Mouse (Mus musculus): ENCODE data around the gene Sox12. TPM values are rescaled to one million over a fixed set of nuclear protein-coding genes. Genes with fewer than 3 reads are reported as not detected.
A peak's percentile ranks its signal among the peaks of the same experiment; 100 is the strongest.
"Not testable (repeated sequence)": the region's sequence is repeated elsewhere in the genome, so short reads cannot be mapped to it uniquely, and the experiment has no call there.

Gene Sox12
- polyA plus RNA-seq, 1 experiment from 2014 or later: 10.4 TPM

DNA sequence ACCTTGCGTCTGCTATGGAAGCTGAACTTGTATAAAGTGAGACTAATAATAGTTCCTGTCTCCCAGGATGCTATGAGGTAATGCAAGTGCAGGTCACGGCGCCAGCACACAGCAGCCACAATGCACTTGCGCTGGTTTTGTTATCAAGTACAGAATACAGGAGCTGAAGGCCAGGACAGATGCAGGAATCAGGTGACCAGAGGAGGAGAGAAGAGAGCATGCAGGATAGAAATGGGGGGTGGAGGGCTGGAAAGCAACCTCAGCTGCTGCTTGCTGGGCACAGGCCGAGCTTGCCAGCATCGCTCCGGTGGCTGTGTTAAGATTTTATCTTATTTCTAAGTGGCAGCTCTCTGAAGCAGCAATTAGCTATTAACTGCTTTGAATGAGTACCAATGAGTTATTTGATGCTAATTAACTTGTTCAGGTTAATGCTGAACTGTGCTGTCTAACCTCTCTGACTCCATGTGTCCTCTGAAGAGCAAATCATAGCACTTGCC, 38.6 kb upstream of the Sox12 start:
- no peak overlapping the region for H3K27ac ChIP-seq (replicated peaks; ENCODE audit: low read depth, low read length)
- DNase-seq (ENCODE audit: low spot score) (no peak), ATAC-seq (ENCODE audit: low read depth) (no peak)
- no peak overlapping the region for H3K4me2 ChIP-seq (ENCODE audit: low read depth, low read length)
- H3K4me3 ChIP-seq (ENCODE audit: low read depth, low read length): no peak overlapping the region
- H3K36me3 ChIP-seq (ENCODE audit: control insufficient read depth, insufficient read depth, low read length): no peaks in the 10 kb centered on the region
- 67% methylated on average over 7 of the region's 7 CpGs for WGBS
- no peaks in the 10 kb centered on the region for H3K9me3 ChIP-seq (ENCODE audit: control insufficient read depth, low read length)
- no peak overlapping the region for H3K9ac ChIP-seq (ENCODE audit: low read depth, low read length)
- H3K4me1 ChIP-seq (ENCODE audit: control insufficient read depth, insufficient read depth, low read length): 0 out of 2 replicates have a peak, but pooled peaks cover 3% of the 10 kb centered on the region
- H3K27me3 ChIP-seq (replicated peaks; ENCODE audit: control insufficient read depth, insufficient read depth, low read length): no peaks in the 10 kb centered on the region

DNA sequence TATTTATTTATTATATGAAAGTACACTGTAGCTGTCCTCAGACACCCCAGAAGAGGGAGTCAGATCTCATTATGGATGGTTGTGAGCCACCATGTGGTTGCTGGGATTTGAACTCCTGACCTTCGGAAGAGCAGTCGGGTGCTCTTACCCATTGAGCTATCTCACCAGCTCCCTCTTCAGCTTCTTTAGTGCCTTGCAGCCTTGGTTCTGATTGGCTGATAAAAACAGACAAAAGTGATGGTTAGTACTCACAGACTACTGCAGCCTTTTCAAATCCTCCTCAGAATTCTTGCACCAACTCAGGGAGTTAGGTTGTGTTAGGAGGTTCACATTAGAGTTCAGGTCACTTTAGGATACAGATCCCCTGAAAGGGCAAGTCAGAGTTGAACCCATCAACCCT, 30.6 kb upstream of the Sox12 start:
- not testable (repeated sequence) for DNase-seq (ENCODE audit: low spot score); H3K9ac ChIP-seq (ENCODE audit: low read depth, low read length); H3K4me1 ChIP-seq (ENCODE audit: control insufficient read depth, insufficient read depth, low read length); H3K27ac ChIP-seq (replicated peaks; ENCODE audit: low read depth, low read length); H3K4me3 ChIP-seq (ENCODE audit: low read depth, low read length); ATAC-seq (ENCODE audit: low read depth); H3K27me3 ChIP-seq (replicated peaks; ENCODE audit: control insufficient read depth, insufficient read depth, low read length); H3K4me2 ChIP-seq (ENCODE audit: low read depth, low read length); H3K36me3 ChIP-seq (ENCODE audit: control insufficient read depth, insufficient read depth, low read length); H3K9me3 ChIP-seq (ENCODE audit: control insufficient read depth, low read length)
- 67% methylated on average over 2 of the region's 2 CpGs for WGBS

DNA sequence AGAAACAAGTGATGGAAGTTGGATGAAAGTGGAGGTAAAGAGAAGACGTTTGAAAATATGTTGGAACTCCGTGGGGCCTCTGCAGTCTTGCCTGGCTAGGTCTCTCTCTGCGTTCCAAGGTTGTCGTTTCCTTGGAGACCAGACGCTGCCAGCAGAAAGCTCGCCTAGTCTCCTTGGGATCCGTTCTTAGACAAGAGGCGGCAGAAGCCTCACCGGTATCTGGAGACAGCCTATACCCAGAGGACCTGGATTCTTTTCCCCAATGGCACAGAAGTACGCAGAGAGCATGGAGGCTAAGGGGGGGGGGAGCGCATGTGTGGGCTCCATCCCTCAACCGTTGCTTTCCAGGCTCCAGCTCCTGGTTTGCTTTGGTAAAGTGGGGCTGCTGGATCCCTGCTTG, 29.6 kb upstream of the Sox12 start:
- ATAC-seq (ENCODE audit: low read depth) (peak; percentile 65), DNase-seq (ENCODE audit: low spot score) (peak; percentile 69)
- no peaks in the 10 kb centered on the region for H3K36me3 ChIP-seq (ENCODE audit: control insufficient read depth, insufficient read depth, low read length)
- peak overlapping the region; percentile 7; the same call in 1 of the 2 replicates for H3K4me3 ChIP-seq (ENCODE audit: low read depth, low read length)
- 4% methylated on average over 12 of the region's 12 CpGs for WGBS
- H3K27me3 ChIP-seq (replicated peaks; ENCODE audit: control insufficient read depth, insufficient read depth, low read length): no peaks in the 10 kb centered on the region
- H3K9me3 ChIP-seq (ENCODE audit: control insufficient read depth, low read length): peaks cover 3% of the 10 kb centered on the region; the same call in 1 of the 2 replicates
- 0 out of 2 replicates have a peak, but pooled peaks cover 3% of the 10 kb centered on the region for H3K4me1 ChIP-seq (ENCODE audit: control insufficient read depth, insufficient read depth, low read length)
- peak overlapping the region; percentile 43 for H3K4me2 ChIP-seq (ENCODE audit: low read depth, low read length)
- H3K27ac ChIP-seq (replicated peaks; ENCODE audit: low read depth, low read length): no peak overlapping the region
- 0 out of 2 replicates have a peak overlapping the region, but pooled peaks have one; percentile 30 for H3K9ac ChIP-seq (ENCODE audit: low read depth, low read length)

DNA sequence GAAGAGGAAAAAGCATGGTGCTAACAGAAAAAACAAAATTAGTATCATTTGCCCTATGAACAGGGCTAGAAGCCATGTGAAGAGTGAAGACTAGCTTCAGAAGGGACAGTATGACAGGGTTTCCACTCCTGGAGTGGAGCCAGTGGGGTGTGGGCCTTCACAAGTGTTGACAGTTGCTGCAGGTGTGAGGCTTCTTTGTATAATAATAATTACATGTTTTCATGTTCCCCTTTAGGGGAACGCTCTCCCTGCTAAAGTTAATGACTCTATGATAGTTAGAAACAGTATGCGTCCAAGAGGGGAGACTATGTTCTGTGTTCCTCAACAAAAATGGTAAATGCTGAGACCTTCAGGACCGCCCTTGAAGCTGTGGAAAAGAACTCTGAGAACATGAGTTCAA, 17.9 kb upstream of the Sox12 start:
- Histone ChIP-seq H3K4me2 (ENCODE audit: low read depth, low read length) (peak overlapping the region; percentile 93), H3K9me3 (ENCODE audit: control insufficient read depth, low read length) (peaks cover 7% of the 10 kb centered on the region), H3K9ac (ENCODE audit: low read depth, low read length) (peak overlapping the region; percentile 97; the same call in 1 of the 2 replicates), H3K27ac (replicated peaks; ENCODE audit: low read depth, low read length) (peak overlapping the region; percentile 95), H3K36me3 (ENCODE audit: control insufficient read depth, insufficient read depth, low read length) (no peaks in the 10 kb centered on the region), H3K4me1 (ENCODE audit: control insufficient read depth, insufficient read depth, low read length) (peaks cover 16% of the 10 kb centered on the region), H3K4me3 (ENCODE audit: low read depth, low read length) (peak overlapping the region; percentile 95), H3K27me3 (replicated peaks; ENCODE audit: control insufficient read depth, insufficient read depth, low read length) (no peaks in the 10 kb centered on the region)
- ATAC-seq (ENCODE audit: low read depth): no peak
- no peak for DNase-seq (ENCODE audit: low spot score)
- 89% methylated on average over 3 of the region's 3 CpGs for WGBS

DNA sequence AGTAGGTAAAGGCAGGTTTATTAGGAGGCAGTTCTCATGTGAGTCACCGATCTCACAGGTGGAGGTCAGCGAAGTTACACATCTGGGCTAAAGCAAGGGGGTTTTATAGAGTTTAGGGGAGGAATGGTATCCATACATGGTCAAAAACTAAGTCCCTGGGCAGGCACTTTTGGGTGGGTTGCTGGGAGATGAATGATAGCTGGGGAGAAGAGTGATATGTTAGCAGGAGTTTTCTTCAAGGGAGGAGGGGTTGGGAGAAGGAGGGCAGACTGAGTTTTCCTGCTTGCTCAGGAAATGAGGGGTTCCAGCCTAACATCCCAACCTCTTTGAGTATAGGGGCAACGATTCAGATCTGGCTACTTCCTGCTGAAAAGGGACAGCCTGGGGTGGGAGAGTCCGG, 17.4 kb upstream of the Sox12 start, which contains the start of gene 6820408C15Rik:
Gene 6820408C15Rik (plus strand): TSS at position 301 of the 400 bp plus-strand sequence.
- 22% methylated on average over 4 of the region's 4 CpGs for WGBS
- Histone ChIP-seq H3K27ac (replicated peaks; ENCODE audit: low read depth, low read length) (peak within 1 kb of the TSS; percentile 95), H3K27me3 (replicated peaks; ENCODE audit: control insufficient read depth, insufficient read depth, low read length) (no peaks in the 10 kb centered on the region), H3K4me2 (ENCODE audit: low read depth, low read length) (peak within 1 kb of the TSS; percentile 93), H3K9me3 (ENCODE audit: control insufficient read depth, low read length) (peaks cover 7% of the 10 kb centered on the region), H3K4me3 (ENCODE audit: low read depth, low read length) (peak within 1 kb of the TSS; percentile 95), H3K4me1 (ENCODE audit: control insufficient read depth, insufficient read depth, low read length) (peaks cover 20% of the 10 kb centered on the region), H3K9ac (ENCODE audit: low read depth, low read length) (peak within 1 kb of the TSS; percentile 97), H3K36me3 (ENCODE audit: control insufficient read depth, insufficient read depth, low read length) (no peaks in the 10 kb centered on the region)
- DNase-seq (ENCODE audit: low spot score) (no peak), ATAC-seq (ENCODE audit: low read depth) (no peak)

DNA sequence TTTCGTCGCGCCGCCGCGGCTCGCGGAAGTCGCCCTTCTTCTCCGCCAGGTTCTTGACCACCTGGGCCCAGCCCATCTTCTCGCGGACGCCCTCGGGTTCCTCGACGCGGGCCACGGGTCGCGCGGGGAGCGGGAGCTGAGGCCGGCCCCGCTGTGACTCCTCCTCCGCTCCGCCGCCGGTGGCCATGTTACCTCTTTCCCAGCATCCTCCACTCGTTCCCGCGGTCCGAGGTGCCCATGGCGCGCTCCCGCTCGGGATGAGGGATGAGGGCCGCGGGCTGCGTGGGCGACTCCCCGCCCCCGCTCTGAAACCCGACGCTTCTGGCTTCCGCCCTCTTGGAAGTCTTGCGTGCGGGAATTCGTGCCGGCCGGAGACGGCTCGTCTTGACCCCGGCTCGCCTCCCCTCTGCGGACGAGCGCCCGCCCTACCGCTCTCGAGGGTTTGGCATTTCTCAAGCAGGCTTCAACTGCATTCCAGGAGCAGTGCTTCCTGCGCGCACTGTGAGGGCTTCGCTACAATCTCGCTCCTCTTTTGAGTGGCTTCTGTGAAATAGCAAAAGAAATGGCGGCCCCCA, 16.8 kb upstream of the Sox12 start, which contains the start of gene Zcchc3:
Gene Zcchc3 (minus strand): TSS at position 437 of the 575 bp plus-strand sequence.
- H3K27me3 ChIP-seq (replicated peaks; ENCODE audit: control insufficient read depth, insufficient read depth, low read length): no peaks in the 10 kb centered on the region
- ATAC-seq (ENCODE audit: low read depth): peak; percentile 90

DNA sequence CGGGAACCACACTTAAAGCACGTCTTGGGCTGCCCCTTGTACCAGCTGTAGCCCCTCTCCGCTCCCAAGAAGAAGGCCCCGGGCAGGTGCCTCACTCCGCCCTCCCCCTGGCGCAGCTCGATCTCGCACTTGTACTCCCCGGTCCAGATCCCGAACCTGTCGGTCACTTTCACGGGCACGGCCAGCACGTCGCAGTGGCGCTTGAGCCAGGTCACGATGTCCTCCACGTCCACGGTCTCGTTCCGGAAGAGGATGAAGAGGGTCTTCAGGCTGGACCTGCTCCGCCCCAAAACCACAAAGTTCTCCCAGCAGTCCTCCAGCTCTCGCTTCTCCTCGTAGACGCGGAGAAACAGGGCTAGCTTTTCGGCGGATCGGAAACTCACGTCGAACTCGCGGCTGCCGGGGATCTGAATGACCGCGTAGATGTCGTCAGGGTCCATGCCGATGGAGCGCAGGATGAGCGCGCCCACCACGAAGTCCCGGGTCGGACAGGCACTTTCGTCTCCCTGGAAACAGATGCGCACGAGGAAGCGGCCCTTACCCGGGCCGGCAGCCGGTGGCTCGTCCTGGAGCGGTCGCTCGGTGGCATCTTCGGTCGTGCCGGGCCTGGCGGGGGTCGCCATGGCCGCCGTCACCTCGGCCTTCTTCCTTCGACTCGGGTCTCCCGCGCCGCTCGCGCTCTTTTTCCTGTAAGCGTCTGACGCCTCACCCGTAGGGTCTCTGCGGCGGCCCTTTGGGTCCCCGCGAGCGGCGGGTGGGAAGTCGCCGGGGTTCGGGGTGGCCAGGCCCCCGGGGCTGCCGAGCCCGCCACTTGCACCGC, 16.1 kb upstream of the Sox12 start:
- ATAC-seq (ENCODE audit: low read depth): no peak
- 3% methylated on average over 38 of the region's 86 CpGs for WGBS
- Histone ChIP-seq H3K27me3 (replicated peaks; ENCODE audit: control insufficient read depth, insufficient read depth, low read length) (no peaks in the 10 kb centered on the region), H3K4me2 (ENCODE audit: low read depth, low read length) (peak overlapping the region; percentile 93), H3K36me3 (ENCODE audit: control insufficient read depth, insufficient read depth, low read length) (no peaks in the 10 kb centered on the region), H3K9ac (ENCODE audit: low read depth, low read length) (peak overlapping the region; percentile 97), H3K4me1 (ENCODE audit: control insufficient read depth, insufficient read depth, low read length) (peaks cover 30% of the 10 kb centered on the region), H3K4me3 (ENCODE audit: low read depth, low read length) (peak overlapping the region; percentile 95), H3K9me3 (ENCODE audit: control insufficient read depth, low read length) (peaks cover 7% of the 10 kb centered on the region), H3K27ac (replicated peaks; ENCODE audit: low read depth, low read length) (peak overlapping the region; percentile 95)
- peak; percentile 23 for DNase-seq (ENCODE audit: low spot score)

More for the DNA sequence above, 16.8 kb upstream of the Sox12 start, which contains the start of gene Zcchc3:
- Histone ChIP-seq H3K4me3 (ENCODE audit: low read depth, low read length) (peak within 1 kb of the TSS; percentile 95), H3K4me1 (ENCODE audit: control insufficient read depth, insufficient read depth, low read length) (peaks cover 26% of the 10 kb centered on the region), H3K36me3 (ENCODE audit: control insufficient read depth, insufficient read depth, low read length) (no peaks in the 10 kb centered on the region), H3K27ac (replicated peaks; ENCODE audit: low read depth, low read length) (peak within 1 kb of the TSS; percentile 95), H3K9ac (ENCODE audit: low read depth, low read length) (peak within 1 kb of the TSS; percentile 97), H3K4me2 (ENCODE audit: low read depth, low read length) (peak within 1 kb of the TSS; percentile 93), H3K9me3 (ENCODE audit: control insufficient read depth, low read length) (peaks cover 7% of the 10 kb centered on the region)
- DNase-seq (ENCODE audit: low spot score): peak; percentile 97
- WGBS: under 1% methylated on average over 48 of the region's 65 CpGs

DNA sequence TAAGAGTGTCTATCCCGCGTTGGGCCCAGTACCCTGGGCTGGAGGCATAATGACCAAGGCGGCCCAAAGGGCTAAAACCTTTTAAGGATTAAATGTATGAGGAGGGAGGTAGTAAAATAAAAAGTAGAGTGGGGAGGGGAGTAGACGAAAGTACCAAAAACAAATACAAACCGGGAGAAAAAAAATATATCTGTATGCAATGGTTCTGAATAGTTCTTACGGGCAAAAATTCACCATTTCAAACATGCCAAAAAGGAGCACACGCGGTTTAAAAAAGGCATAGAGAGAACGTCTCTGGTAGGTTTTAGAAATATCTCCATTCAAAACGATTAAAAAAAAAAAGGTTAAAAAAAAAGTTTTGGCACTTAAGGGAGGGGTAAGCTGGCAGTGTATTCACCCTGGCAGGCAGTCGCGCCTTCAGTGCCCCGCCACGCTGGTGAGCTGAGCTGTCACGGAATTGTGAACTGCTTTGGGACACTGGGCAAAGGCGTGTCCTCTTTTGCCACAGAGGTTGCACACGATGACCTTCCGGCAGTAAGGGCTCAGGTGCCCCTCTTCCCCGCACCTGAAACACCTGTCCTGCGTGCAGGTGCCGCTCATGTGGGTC, 15.4 kb upstream of the Sox12 start:
- ATAC-seq (ENCODE audit: low read depth) (no peak), DNase-seq (ENCODE audit: low spot score) (no peak)
- no peaks in the 10 kb centered on the region for H3K27me3 ChIP-seq (replicated peaks; ENCODE audit: control insufficient read depth, insufficient read depth, low read length)
- H3K4me3 ChIP-seq (ENCODE audit: low read depth, low read length): peak overlapping the region; percentile 95
- WGBS: 1% methylated on average over 20 of the region's 21 CpGs
- H3K4me1 ChIP-seq (ENCODE audit: control insufficient read depth, insufficient read depth, low read length): peaks cover 30% of the 10 kb centered on the region
- peak overlapping the region; percentile 93 for H3K4me2 ChIP-seq (ENCODE audit: low read depth, low read length)
- peak overlapping the region; percentile 97 for H3K9ac ChIP-seq (ENCODE audit: low read depth, low read length)
- no peaks in the 10 kb centered on the region for H3K36me3 ChIP-seq (ENCODE audit: control insufficient read depth, insufficient read depth, low read length)
- H3K9me3 ChIP-seq (ENCODE audit: control insufficient read depth, low read length): peaks cover 7% of the 10 kb centered on the region
- peak overlapping the region; percentile 95 for H3K27ac ChIP-seq (replicated peaks; ENCODE audit: low read depth, low read length)

Data from embryonic facial prominence, embryonic 14.5 days (tissue).